Mouse (Mus musculus): ENCODE measurements around the gene Aifm2. TPM values are rescaled to one million over a fixed set of nuclear protein-coding genes. Genes with fewer than 3 reads are reported as not detected.

Aifm2 gene
- polyA plus RNA-seq, 1 experiment = 1.5 TPM

- no peak for TF ChIP-seq GATA1 (IDR thresholded peaks at IDR 0.05; ENCODE audit: low read length)
Observed at GRCm38 (mm10) chr10:61783621-61784251, 68.7 kb downstream of the Aifm2 start, which contains the start of gene H2afy2. Gene H2afy2 (minus strand): TSS chr10:61784147.

- no peak for TF ChIP-seq GATA1 (IDR thresholded peaks at IDR 0.05; ENCODE audit: low read length)
Observed at GRCm38 (mm10) chr10:61784414-61784813, 69.4 kb downstream of the Aifm2 start.

DNA sequence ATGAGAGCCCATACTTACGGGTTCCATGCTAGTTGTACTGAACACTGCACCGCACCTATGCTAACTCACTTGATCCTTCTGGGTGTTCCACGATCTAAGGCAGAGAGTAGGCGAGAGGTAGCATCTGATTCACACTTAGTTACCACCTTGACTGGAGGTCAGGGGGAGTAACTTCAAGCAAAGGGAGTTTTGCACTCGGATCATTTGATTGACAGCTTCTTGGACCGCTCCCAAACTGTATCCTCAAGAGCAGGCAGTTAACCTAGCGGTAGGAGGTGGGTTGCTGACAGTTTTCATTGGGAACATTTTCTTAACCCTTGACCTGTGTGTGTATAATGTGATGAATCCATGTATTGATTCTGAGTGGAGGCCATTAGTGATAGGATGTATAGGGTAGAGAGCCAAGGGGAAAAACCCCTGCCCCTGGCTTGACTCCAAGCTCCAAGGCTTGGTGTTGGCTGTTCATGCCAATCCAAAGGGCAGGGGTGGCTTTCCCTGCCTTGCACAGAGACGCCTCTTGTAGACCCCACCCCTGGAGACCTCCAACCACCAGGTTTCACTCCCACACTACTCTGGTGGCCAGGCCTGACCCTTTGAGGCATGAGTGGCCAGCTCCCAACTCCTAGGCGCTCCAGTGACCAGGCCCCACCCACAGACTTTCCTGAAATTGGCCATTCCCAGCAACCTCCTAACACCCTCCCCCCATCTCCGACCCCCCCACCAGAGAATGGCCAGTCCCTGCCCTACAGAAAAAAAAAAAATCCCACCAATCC, 72.7 kb downstream of the Aifm2 start:
- no peak for TF ChIP-seq GATA1 (IDR thresholded peaks at IDR 0.05; ENCODE audit: low read length)

DNA sequence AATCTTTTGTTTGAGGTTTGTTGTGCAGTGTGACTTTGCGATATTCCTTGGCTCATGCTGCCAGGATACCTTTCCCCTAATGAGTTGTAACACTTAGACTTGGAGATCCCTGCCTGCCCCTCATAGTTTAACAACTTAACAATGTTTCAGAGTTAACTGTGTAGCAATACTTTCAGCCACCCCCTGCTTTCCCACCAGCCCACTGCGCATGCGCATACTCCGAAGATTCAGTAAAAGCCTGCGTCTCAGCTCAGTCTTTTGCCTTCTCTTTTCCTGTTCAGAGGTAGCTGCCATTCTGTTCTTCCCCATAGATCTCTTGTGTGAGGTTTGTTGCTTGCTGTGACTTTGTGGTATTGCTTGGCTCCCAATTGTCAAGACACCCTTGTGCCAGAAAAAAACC, 73.4 kb downstream of the Aifm2 start:
- TF ChIP-seq GATA1 (IDR thresholded peaks at IDR 0.05; ENCODE audit: low read length) = no peak

Other genes starting within 250 kb of the Aifm2 start
- 10.3 and 15.8 TPM in 2 replicates for gene Lrrc20, start 239.5 kb upstream of the Aifm2 start, polyA plus RNA-seq (2012)
- not detected in 2 replicates for gene Npffr1, start 119.8 kb upstream of the Aifm2 start, polyA plus RNA-seq (2012)
- 26.1 and 37.7 TPM in 2 replicates for gene Ppa1, start 66.7 kb upstream of the Aifm2 start, polyA plus RNA-seq (2012)
- 25.2 and 41.5 TPM in 2 replicates for gene Sar1a, start 35.0 kb upstream of the Aifm2 start, polyA plus RNA-seq (2012)
- 112 and 127 TPM in 2 replicates for gene Tysnd1, start 19.7 kb upstream of the Aifm2 start, polyA plus RNA-seq (2012)
- not detected in 2 replicates for gene H2afy2, start 68.9 kb downstream of the Aifm2 start, polyA plus RNA-seq (2012)

All from G1E-ER4 (cell line).